ENCODE assay signal across 8 mouse cellular contexts in genomic region chr1:74248799-74249198, GRCm38 (mm10). TPM values are rescaled to one million over a fixed set of nuclear protein-coding genes. Genes with fewer than 3 reads are reported as not detected.
A peak's percentile ranks its signal among the peaks of the same experiment; 100 is the strongest.
DNase-seq lines count a peak whose midpoint lies in the region; ATAC-seq and TF ChIP-seq lines count a peak whose summit lies in the region.

No protein-coding gene starts in this region.

- H3K36me3 ChIP-seq in liver, embryonic 16.5 days (ENCODE audit: control insufficient read depth, insufficient read depth), result peaks cover 31% of the 10 kb centered on the region
- H3K36me3 ChIP-seq in stomach, embryonic 14.5 days (ENCODE audit: control insufficient read depth, insufficient read depth, low read length), result peaks cover 52% of the 10 kb centered on the region
- H3K36me3 ChIP-seq in midbrain, postnatal 0 days (ENCODE audit: insufficient read depth, low read length), result peaks cover 29% of the 10 kb centered on the region

- H3K4me1 ChIP-seq in bone marrow, adult 2 months (ENCODE audit: control insufficient read depth, insufficient read depth, low read length), result peaks cover 3% of the 10 kb centered on the region; the same call in 1 of the 2 replicates
- H3K4me1 ChIP-seq in liver, embryonic 16.5 days (ENCODE audit: control insufficient read depth, low read depth, low read length), result peaks cover 16% of the 10 kb centered on the region; the same call in 1 of the 2 replicates
- peaks cover 13% of the 10 kb centered on the region; the same call in 1 of the 2 replicates for H3K4me1 ChIP-seq in stomach, embryonic 14.5 days (ENCODE audit: control insufficient read depth, insufficient read depth, low read length)
- no peaks in the 10 kb centered on the region for H3K4me1 ChIP-seq in midbrain, postnatal 0 days (ENCODE audit: insufficient read depth, low read length)

- ATAC-seq in liver, embryonic 16.5 days (ENCODE audit: low read depth), result peak; percentile 62
- ATAC-seq in stomach, embryonic 14.5 days (ENCODE audit: insufficient number of reproducible peaks, insufficient read depth, low FRiP score, low read depth), result 0 out of 2 replicates have a peak, but pooled peaks have one; percentile 23
- no peak for ATAC-seq in midbrain, postnatal 0 days (ENCODE audit: low FRiP score)

- H3K27ac ChIP-seq in bone marrow, adult 2 months (ENCODE audit: control insufficient read depth, insufficient read depth, low read depth, low read length, poor library complexity), result peak overlapping the region; percentile 61; the same call in 1 of the 2 replicates
- H3K27ac ChIP-seq in liver, embryonic 16.5 days (ENCODE audit: low read length), result peak overlapping the region; percentile 90
- H3K27ac ChIP-seq in stomach, embryonic 14.5 days (ENCODE audit: low read length), result peak overlapping the region; percentile 62; the same call in 1 of the 2 replicates
- H3K27ac ChIP-seq in midbrain, postnatal 0 days (ENCODE audit: low read depth, low read length), result no peak overlapping the region

- no peaks in the 10 kb centered on the region for H3K27me3 ChIP-seq in liver, embryonic 16.5 days (ENCODE audit: control insufficient read depth, insufficient read depth, low read depth, low read length)
- no peaks in the 10 kb centered on the region for H3K27me3 ChIP-seq in stomach, embryonic 14.5 days (ENCODE audit: control insufficient read depth, insufficient read depth, low read length)
- H3K27me3 ChIP-seq in midbrain, postnatal 0 days (ENCODE audit: insufficient read depth, low read length), result no peaks in the 10 kb centered on the region

- 2% methylated on average over 1 of the region's 1 CpGs for WGBS in bone marrow, adult 2 months
- WGBS in liver, embryonic 16.5 days (ENCODE audit: insufficient replicate concordance), result 18% methylated on average over 1 of the region's 1 CpGs
- WGBS in stomach, embryonic 14.5 days, result 38% methylated on average over 1 of the region's 1 CpGs
- WGBS in midbrain, postnatal 0 days, result 76% methylated on average over 1 of the region's 1 CpGs

- peak; percentile 84 for DNase-seq in CD4-positive, CD25-positive, alpha-beta regulatory T cell, adult 2 months (ENCODE audit: low read depth, low spot score)
- DNase-seq in induced T-regulatory cell, adult 2 months (ENCODE audit: low read depth), result peak; percentile 89
- DNase-seq in midbrain, postnatal 0 days (ENCODE audit: low spot score), result no peak
- no peak for DNase-seq in right cerebral cortex, postnatal 36 days (ENCODE audit: low spot score in 2 of 2)
- DNase-seq in layer of hippocampus, adult 11-12 months (ENCODE audit: low spot score), result no peak

- H3K4me2 ChIP-seq in liver, embryonic 16.5 days (ENCODE audit: low read depth, low read length), result peak overlapping the region; percentile 26
- no peak overlapping the region for H3K4me2 ChIP-seq in stomach, embryonic 14.5 days (replicated peaks; ENCODE audit: low read depth, low read length)
- no peak overlapping the region for H3K4me2 ChIP-seq in midbrain, postnatal 0 days (ENCODE audit: low read depth, low read length, poor library complexity, severe bottlenecking)

- H3K9ac ChIP-seq in liver, embryonic 16.5 days (ENCODE audit: low read depth, low read length), result no peak overlapping the region
- H3K9ac ChIP-seq in stomach, embryonic 14.5 days (replicated peaks; ENCODE audit: low read depth, low read length), result no peak overlapping the region
- H3K9ac ChIP-seq in midbrain, postnatal 0 days (replicated peaks; ENCODE audit: low read length, poor library complexity, severe bottlenecking), result no peak overlapping the region

- TF ChIP-seq POLR2A in bone marrow, adult 2 months (IDR thresholded peaks at IDR 0.05; ENCODE audit: borderline replicate concordance, control insufficient read depth, low read depth, low read length), result no peak

- no peak overlapping the region for H3K4me3 ChIP-seq in bone marrow, adult 2 months (replicated peaks; ENCODE audit: control insufficient read depth, low read depth, low read length)
- H3K4me3 ChIP-seq in liver, embryonic 16.5 days (ENCODE audit: low read depth, low read length), result no peak overlapping the region
- no peak overlapping the region for H3K4me3 ChIP-seq in stomach, embryonic 14.5 days (ENCODE audit: low read depth, low read length)
- no peak overlapping the region for H3K4me3 ChIP-seq in midbrain, postnatal 0 days (ENCODE audit: low read depth, low read length)

- H3K9me3 ChIP-seq in liver, embryonic 16.5 days (replicated peaks; ENCODE audit: control insufficient read depth, low read length), result no peaks in the 10 kb centered on the region
- H3K9me3 ChIP-seq in stomach, embryonic 14.5 days (ENCODE audit: control insufficient read depth, low read depth, low read length), result no peaks in the 10 kb centered on the region
- H3K9me3 ChIP-seq in midbrain, postnatal 0 days (ENCODE audit: low read length), result no peaks in the 10 kb centered on the region

- TF ChIP-seq CTCF in bone marrow, adult 2 months (IDR thresholded peaks at IDR 0.05; ENCODE audit: control insufficient read depth, insufficient read depth, low read length), result no peak
- no peak for TF ChIP-seq CTCF in midbrain, postnatal 0 days (IDR thresholded peaks at IDR 0.05)

RNA-seq across cellular contexts. Expression of gene Arpc2, which starts 12.9 kb away (rescaled TPM):
- 95.9 and 150 TPM in 2 replicates for polyA plus RNA-seq in bone marrow, adult 2 months (2011; ENCODE audit: insufficient read depth, insufficient read length, low replicate concordance, missing spikeins)
- polyA plus RNA-seq in liver, embryonic 16.5 days (2015; fragmentation: Nextera tagmentation; extraction: Ambion mirVana), result 181 and 187 TPM in 2 replicates
- 406 and 429 TPM in 2 replicates for polyA plus RNA-seq in stomach, embryonic 14.5 days (2014; fragmentation: Nextera tagmentation; extraction: Ambion mirVana)
- total RNA-seq in midbrain, postnatal 0 days (2014; rRNA removed), result 149 and 183 TPM in 2 replicates
- 442 and 464 TPM in 2 replicates for polyA plus RNA-seq in midbrain, postnatal 0 days (2015; fragmentation: Nextera tagmentation; extraction: Ambion mirVana)

RNA-seq across cellular contexts. Expression of gene Gpbar1, which starts 29.6 kb away (rescaled TPM):
- polyA plus RNA-seq in bone marrow, adult 2 months (2011; ENCODE audit: insufficient read depth, insufficient read length, low replicate concordance, missing spikeins), result not detected in 2 replicates
- 0.36 and 0.39 TPM in 2 replicates for polyA plus RNA-seq in liver, embryonic 16.5 days (2015; fragmentation: Nextera tagmentation; extraction: Ambion mirVana)
- 3.5 and 4.1 TPM in 2 replicates for polyA plus RNA-seq in stomach, embryonic 14.5 days (2014; fragmentation: Nextera tagmentation; extraction: Ambion mirVana)
- total RNA-seq in midbrain, postnatal 0 days (2014; rRNA removed), result 0.52 TPM in 1 of 2 replicates, not detected in the other
- polyA plus RNA-seq in midbrain, postnatal 0 days (2015; fragmentation: Nextera tagmentation; extraction: Ambion mirVana), result 0.16 TPM in 1 of 2 replicates, not detected in the other

RNA-seq across cellular contexts. Expression of gene Aamp, which starts 35.7 kb away (rescaled TPM):
- polyA plus RNA-seq in bone marrow, adult 2 months (2011; ENCODE audit: insufficient read depth, insufficient read length, low replicate concordance, missing spikeins), result 56.2 and 76.6 TPM in 2 replicates
- 95.6 and 97.5 TPM in 2 replicates for polyA plus RNA-seq in liver, embryonic 16.5 days (2015; fragmentation: Nextera tagmentation; extraction: Ambion mirVana)
- 240 and 261 TPM in 2 replicates for polyA plus RNA-seq in stomach, embryonic 14.5 days (2014; fragmentation: Nextera tagmentation; extraction: Ambion mirVana)
- total RNA-seq in midbrain, postnatal 0 days (2014; rRNA removed), result 139 and 148 TPM in 2 replicates
- 203 and 216 TPM in 2 replicates for polyA plus RNA-seq in midbrain, postnatal 0 days (2015; fragmentation: Nextera tagmentation; extraction: Ambion mirVana)

RNA-seq across cellular contexts. Expression of gene Pnkd, which starts 35.9 kb away (rescaled TPM):
- 7.3 and 28.8 TPM in 2 replicates for polyA plus RNA-seq in bone marrow, adult 2 months (2011; ENCODE audit: insufficient read depth, insufficient read length, low replicate concordance, missing spikeins)
- polyA plus RNA-seq in liver, embryonic 16.5 days (2015; fragmentation: Nextera tagmentation; extraction: Ambion mirVana), result 34.0 and 37.5 TPM in 2 replicates
- 122 and 132 TPM in 2 replicates for polyA plus RNA-seq in stomach, embryonic 14.5 days (2014; fragmentation: Nextera tagmentation; extraction: Ambion mirVana)
- total RNA-seq in midbrain, postnatal 0 days (2014; rRNA removed), result 101 and 116 TPM in 2 replicates
- polyA plus RNA-seq in midbrain, postnatal 0 days (2015; fragmentation: Nextera tagmentation; extraction: Ambion mirVana), result 135 and 140 TPM in 2 replicates

RNA-seq across cellular contexts. Expression of gene Cxcr1, which starts 54.4 kb away (rescaled TPM):
- 2.7 TPM in 1 of 2 replicates, not detected in the other for polyA plus RNA-seq in bone marrow, adult 2 months (2011; ENCODE audit: insufficient read depth, insufficient read length, low replicate concordance, missing spikeins)
- 0.07 TPM in 1 of 2 replicates, not detected in the other for polyA plus RNA-seq in liver, embryonic 16.5 days (2015; fragmentation: Nextera tagmentation; extraction: Ambion mirVana)
- polyA plus RNA-seq in stomach, embryonic 14.5 days (2014; fragmentation: Nextera tagmentation; extraction: Ambion mirVana), result not detected in 2 replicates
- total RNA-seq in midbrain, postnatal 0 days (2014; rRNA removed), result not detected in 2 replicates
- polyA plus RNA-seq in midbrain, postnatal 0 days (2015; fragmentation: Nextera tagmentation; extraction: Ambion mirVana), result not detected in 2 replicates

Comparison
In these comparisons a context has a peak if more than half of its experiments do, and no peak if none do; other contexts are left out.
1. DNase-seq: peak in CD4-positive, CD25-positive, alpha-beta regulatory T cell, adult 2 months (single experiment) and induced T-regulatory cell, adult 2 months (single experiment); none in midbrain, postnatal 0 days (single experiment), right cerebral cortex, postnatal 36 days (0 of 2) and layer of hippocampus, adult 11-12 months (single experiment).